Mouse (Mus musculus) adrenal gland, postnatal 36 days (tissue): ENCODE data around the gene Ptprs. TPM values are rescaled to one million over a fixed set of nuclear protein-coding genes. Genes with fewer than 3 reads are reported as not detected.

Experiments
- DNase-seq, 2 experiments: peaks; one replicate each; pipeline ENCODE4 v3.0.0; 2021; ENCODE audit warnings: mixed read lengths in 1 of 2
- microRNA-seq: library from miRNA; unstranded; fragments of <30 nt; microRNA quantifications from one replicate; pipeline ENCODE4 v1.2.0, GENCODE M21; 2021
- total RNA-seq, 2 experiments: library from RNA; stranded (reverse); gene quantifications; 2 replicates each; pipeline ENCODE4 v1.2.3; 2021

Gene Ptprs
- total RNA-seq, 2 experiments from 2014 or later = 157 to 172 TPM

DNA sequence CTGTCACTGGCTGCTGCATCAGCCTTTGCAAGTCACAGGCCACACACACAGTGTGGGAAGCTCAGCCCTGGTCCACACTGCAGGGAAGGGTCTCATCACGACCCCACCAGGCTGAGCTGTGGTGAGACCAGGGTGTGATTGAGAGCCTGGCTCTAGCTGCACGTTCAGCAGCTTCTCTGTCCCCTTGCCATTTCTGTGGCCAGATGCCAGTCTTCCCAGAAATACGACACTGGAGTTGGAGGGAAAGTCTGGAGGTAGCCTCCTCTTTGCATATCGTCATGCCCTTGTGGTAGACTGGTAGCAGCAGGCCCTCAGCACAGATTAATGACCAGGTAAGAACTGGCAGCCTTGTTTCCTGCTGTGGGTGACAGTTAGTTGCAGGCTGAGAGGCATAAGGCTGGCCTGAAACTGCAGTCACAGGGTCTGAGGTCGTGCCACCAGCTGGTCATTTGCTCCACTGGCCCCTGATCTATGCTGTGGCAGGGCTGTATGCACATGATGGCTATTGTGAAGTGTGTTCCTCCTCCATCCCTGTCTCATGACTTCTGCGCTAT is 96.9 kb downstream of the Ptprs start:
- no peak for DNase-seq

DNA sequence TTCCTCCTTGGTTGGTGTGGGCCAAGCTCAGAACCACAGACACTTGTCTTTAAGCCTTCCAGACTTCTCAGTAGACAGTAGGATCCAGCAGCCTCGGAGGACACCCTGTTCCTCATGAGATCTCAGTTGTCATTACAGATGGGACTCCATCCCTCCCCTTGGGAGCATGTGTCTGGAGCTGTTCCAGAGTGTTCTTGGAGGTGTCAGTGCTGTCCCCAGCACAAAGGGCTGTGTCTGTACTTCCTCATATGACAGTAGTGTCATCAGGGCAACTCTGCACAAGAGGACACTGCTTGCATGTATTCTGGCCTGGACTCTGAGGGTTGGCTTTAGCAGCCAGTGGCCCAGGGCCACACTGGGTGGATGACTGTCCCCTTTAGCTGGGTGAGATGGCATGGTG is 101.4 kb downstream of the Ptprs start:
- no peak for DNase-seq

DNA sequence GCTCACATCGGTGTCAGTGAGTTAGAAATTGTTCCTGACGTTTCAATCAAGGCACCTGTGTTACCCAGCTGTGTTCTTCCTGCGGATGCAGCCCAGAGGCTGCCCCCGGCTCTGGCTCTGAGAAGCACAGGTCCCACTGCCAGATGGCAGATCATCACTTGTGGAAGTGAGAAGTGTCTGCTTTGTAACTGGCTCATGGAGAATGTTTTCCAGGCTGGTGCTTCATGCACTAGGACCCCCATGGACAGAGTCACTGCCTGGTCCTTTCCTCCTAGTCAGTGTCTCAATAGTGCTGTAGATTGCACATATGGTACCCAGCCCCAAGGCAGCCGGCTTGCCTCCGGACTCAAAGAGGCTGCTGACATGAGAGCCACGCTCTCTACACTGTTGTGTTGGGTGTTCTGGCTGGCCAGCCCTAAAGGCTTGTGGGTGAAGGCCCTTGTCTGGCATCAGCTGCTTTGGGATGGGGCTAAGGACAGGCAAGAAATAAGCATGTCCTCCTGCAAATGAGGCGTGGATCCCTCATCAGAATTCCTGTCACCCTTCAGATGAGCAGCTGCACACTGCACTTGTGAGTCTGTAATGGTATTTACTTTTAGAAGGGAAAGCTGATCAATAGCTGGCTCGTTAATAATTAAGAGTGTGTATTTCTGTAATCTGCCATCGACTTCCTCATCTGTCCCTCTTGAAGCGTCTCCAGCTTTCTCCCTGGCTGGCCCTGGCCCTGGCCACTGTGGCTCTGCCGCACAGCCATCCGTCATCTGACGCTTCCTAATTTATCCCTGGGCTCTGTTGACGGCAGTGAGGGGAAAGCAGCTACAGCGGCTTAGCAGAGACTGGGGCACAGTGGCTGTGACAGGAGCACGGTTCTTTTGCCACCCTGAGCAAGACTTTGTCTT is 102.9 kb downstream of the Ptprs start:
- DNase-seq = no peak

DNA sequence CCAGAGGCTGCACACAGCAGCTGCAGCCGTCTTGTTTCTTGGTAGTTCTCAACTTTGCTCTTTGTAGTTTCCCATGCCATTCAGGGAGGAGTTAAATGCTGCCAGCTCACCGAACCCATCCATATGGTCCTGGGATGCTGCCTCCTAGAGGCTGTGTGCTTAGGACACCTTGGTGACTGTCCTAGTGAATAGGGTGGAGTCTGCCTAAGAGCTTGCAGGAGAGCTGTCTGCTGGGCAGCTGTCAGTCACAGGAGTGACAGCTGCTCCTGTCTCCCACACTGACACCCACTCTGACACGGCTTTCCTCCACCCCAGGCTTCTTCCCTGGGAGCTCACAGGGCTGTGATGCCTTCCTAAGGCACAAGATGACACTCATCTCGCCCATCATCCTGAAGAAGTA is 104.2 kb downstream of the Ptprs start:
- no peak for DNase-seq

DNA sequence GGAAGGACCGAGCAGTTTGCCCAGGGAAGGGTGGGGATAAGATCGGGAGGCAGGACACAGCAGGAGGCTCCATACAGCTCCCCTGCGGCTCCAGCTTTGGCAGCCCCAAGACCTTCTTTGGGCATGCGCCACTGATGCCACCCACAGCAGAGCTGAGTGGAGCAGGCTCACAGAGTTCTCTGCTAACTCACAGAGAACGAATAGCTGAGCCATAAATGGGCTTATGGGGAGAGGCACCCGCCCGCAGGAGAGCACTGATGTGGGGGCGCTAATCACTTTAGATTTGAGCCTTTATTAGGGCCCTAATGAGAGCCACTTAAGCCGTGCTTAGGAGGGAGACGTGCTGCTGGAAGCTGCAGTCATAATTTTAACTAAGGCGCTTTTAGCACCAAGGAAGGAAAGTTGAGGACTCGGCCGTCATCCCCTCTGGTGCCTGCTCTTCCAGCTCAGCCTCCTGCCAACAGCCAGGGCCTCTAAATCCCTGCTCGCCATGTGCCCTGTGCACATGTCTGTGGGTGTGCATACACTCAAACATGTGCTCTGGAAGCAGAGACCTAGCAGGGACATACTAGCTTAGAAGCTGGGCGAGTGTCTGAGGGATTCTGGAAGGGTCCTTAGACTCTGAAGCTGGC is 105.1 kb downstream of the Ptprs start:
- DNase-seq = no peak

DNA sequence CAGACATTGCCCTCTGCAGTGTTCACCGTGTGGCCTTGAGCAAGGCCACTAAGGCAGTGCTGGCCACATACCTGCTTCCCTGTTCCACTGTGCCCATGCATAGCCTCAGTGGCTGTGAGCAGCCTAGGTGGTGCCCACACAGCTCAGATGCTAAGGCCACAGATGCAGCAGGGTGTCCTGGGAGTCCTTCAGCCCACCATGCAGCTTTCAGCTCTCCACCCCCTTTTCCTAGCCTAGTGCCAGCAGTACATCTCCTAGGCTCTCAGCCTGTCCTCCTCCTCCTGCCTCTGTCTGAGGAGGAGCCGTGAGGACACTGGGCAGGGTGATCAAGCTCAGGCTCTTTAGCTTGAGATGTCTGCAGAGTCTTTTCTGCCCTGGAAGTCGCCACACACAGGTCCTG is 106.2 kb downstream of the Ptprs start:
- no peak for DNase-seq

DNA sequence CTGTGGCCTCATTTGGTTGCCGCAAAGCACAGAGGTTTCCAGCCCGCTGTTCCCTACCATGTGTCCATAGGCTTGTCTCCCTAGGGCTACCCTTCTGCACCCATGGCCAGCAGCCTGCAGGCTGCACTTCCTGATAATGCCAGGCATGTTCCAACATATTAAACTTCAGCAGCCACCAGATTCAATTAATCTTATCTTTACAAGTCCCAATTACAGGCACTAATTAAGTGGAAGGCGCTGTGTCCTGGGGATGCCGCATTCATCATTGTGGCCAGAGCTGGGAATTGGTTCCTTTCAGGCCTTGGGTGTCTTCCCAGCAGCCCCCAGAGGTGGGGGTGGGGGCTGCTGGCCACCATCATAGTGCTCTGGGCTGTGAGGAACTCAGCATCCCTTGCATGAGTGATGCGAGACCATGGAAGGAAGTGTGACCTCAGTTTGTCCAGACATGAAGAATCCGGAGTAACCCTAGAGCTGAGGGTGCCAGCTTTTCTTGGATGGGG is 107.9 kb downstream of the Ptprs start:
- DNase-seq = no peak

DNA sequence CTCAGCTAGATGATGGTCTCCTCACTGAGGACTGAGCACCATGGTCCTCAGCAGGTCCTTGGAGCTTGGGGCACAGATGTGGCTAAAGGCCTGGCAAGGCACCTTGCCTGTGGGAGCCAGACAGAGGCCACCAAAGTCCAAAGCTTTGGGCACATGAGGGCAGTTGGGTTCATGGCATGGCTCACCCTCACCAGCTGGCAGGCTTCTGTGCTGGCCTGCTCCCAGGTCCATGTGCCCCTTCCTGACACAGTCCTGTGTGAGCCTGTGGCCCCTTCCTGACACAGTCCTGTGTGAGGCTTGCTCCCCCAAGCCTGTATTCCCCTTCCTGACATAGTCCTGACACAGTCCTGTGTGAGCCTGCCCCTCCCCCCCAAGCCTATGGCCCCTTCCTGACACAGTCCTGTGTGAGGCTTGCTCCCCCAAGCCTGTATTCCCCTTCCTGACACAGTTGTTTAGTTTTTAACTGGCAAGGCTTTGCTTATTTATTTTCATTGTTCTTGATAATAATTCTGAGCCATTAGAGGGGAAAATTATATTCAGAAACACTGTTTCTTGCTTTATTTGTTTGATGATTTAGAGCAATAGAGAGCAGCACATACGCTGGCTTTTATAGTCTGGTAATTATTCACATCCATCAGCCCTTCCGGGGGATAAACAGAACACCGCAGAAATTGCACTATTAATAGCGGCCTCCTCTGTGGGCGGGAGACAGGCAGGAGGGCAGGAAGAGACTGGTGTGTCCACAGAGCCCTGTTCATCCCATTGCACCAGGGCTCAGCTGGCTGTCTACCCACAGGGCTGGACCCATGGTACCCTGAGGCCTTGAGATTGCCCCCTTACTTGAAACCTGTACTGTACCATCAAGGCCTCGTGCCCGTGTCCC is 110.3 kb downstream of the Ptprs start:
- DNase-seq = no peak

Small RNA genes lying within 50 kb of the gene (microRNA-seq; reads per million reads assigned to microRNA genes)
- gene Mir6977 = not detected

Other genes starting within 250 kb of the Ptprs start
- 10 to 100 TPM; 28.7 to 30.8 TPM for gene Fem1a, start 219.7 kb downstream of the Ptprs start, total RNA-seq
- 10 to 100 TPM; 21.1 to 23.1 TPM for gene Ticam1, start 199.7 kb downstream of the Ptprs start, total RNA-seq
- 100 to 1,000 TPM in 1 of 2 experiments, 10 to 100 TPM in 1; 51.4 to 106 TPM for gene Plin3, start 183.6 kb downstream of the Ptprs start, total RNA-seq
- not detected for gene Arrdc5, start 176.2 kb downstream of the Ptprs start, total RNA-seq
- gene Uhrf1, start 173.2 kb downstream of the Ptprs start, total RNA-seq = 1 to 10 TPM; 5.9 to 9.4 TPM
- gene Kdm4b, start 150.4 kb downstream of the Ptprs start, total RNA-seq = 10 to 100 TPM; 38.1 to 39.9 TPM
- gene Znrf4, start 35.9 kb upstream of the Ptprs start, total RNA-seq = not detected
- gene Gm20219, start 77.9 kb upstream of the Ptprs start, total RNA-seq = 1 to 10 TPM in 1 of 2 experiments, under 1 TPM in 1; 0.95 to 1.6 TPM
- gene Safb2, start 108.1 kb upstream of the Ptprs start, total RNA-seq = 100 to 1,000 TPM; 103 to 126 TPM
- 100 to 1,000 TPM; 103 to 122 TPM for gene Safb, start 108.3 kb upstream of the Ptprs start, total RNA-seq
- gene 2410015M20Rik, start 133.3 kb upstream of the Ptprs start, total RNA-seq = 100 to 1,000 TPM; 293 to 327 TPM
- gene Rpl36, start 136.9 kb upstream of the Ptprs start, total RNA-seq = 100 to 1,000 TPM; 804 to 953 TPM
- 100 to 1,000 TPM; 582 to 584 TPM for gene Lonp1, start 150.4 kb upstream of the Ptprs start, total RNA-seq
- 1 to 10 TPM; 1.5 to 2.4 TPM for gene Catsperd, start 151.7 kb upstream of the Ptprs start, total RNA-seq
- gene Ranbp3, start 196.8 kb upstream of the Ptprs start, total RNA-seq = 10 to 100 TPM; 67.8 to 74.1 TPM
- gene Ndufa11, start 241.3 kb upstream of the Ptprs start, total RNA-seq = 100 to 1,000 TPM; 290 to 298 TPM
- 10 to 100 TPM; 14.7 to 36.6 TPM for gene Vmac, start 241.5 kb upstream of the Ptprs start, total RNA-seq